Mouse (Mus musculus): ENCODE results near the gene Sox2. TPM values are rescaled to one million over a fixed set of nuclear protein-coding genes. Genes with fewer than 3 reads are reported as not detected.

Sox2 gene
- total and polyA plus RNA-seq, 3 experiments, result not detected

- Histone ChIP-seq H3K36me3 (ENCODE audit: control insufficient read depth in 1 of 2, insufficient read depth in 2 of 2, low read length in 2 of 2) (no peaks in the 10 kb centered on the region), H3K27ac (ENCODE audit: control insufficient read depth, low read depth, low read length) (no peak overlapping the region), H3K79me2 (ENCODE audit: control insufficient read depth, insufficient read depth, low read length, poor library complexity) (no peaks in the 10 kb centered on the region), H3K27me3 (ENCODE audit: control insufficient read depth in 1 of 2, insufficient read depth in 2 of 2, low read length in 2 of 2) (no peaks in the 10 kb centered on the region), H3K9me3 (replicated peaks; ENCODE audit: insufficient read depth, low read length) (no peaks in the 10 kb centered on the region), H3K4me1 (ENCODE audit: control insufficient read depth in 1 of 2, insufficient read depth in 2 of 2, low read length in 2 of 2) (no peaks in the 10 kb centered on the region), H3K9ac (ENCODE audit: control insufficient read depth, low read depth, low read length, poor library complexity, severe bottlenecking) (no peak overlapping the region), H3K4me3 (ENCODE audit: control insufficient read depth in 1 of 2, insufficient read depth in 1 of 2, low read depth in 2 of 2, low read length in 2 of 2) (no peak overlapping the region)
- TF ChIP-seq MXI1 (IDR thresholded peaks at IDR 0.05; ENCODE audit: low read depth, low read length), result no peak
- no peak for TF ChIP-seq MEF2A (IDR thresholded peaks at IDR 0.05; ENCODE audit: extremely low read depth, insufficient replicate concordance, low read depth, low read length, poor library complexity, severe bottlenecking)
- no peak for TF ChIP-seq BHLHE40 (IDR thresholded peaks at IDR 0.05; ENCODE audit: borderline replicate concordance, low read depth, low read length)
- no peak for TF ChIP-seq POLR2AphosphoS5 (IDR thresholded peaks at IDR 0.05; ENCODE audit: borderline replicate concordance, low read depth, low read length)
- TF ChIP-seq GATA1 (IDR thresholded peaks at IDR 0.05; ENCODE audit: low read depth, low read length), result no peak
- TF ChIP-seq JUND (IDR thresholded peaks at IDR 0.05; ENCODE audit: low read depth, low read length), result no peak
- no peak for TF ChIP-seq E2F4 (IDR thresholded peaks at IDR 0.05; ENCODE audit: borderline replicate concordance, low read depth, low read length)
- TF ChIP-seq MAX (IDR thresholded peaks at IDR 0.05; ENCODE audit: low read length), result no peak
- TF ChIP-seq SIN3A (IDR thresholded peaks at IDR 0.05; ENCODE audit: low read length), result no peak
- no peak for TF ChIP-seq MAFK (IDR thresholded peaks at IDR 0.05; ENCODE audit: borderline replicate concordance, low read depth, low read length)
- TF ChIP-seq HCFC1 (IDR thresholded peaks at IDR 0.05; ENCODE audit: low read depth, low read length), result no peak
- no peak for TF ChIP-seq ZKSCAN1 (IDR thresholded peaks at IDR 0.05; ENCODE audit: low read depth, low read length)
- no peak for TF ChIP-seq CHD2 (IDR thresholded peaks at IDR 0.05; ENCODE audit: low read length)
- TF ChIP-seq KAT2A (conservative IDR thresholded peaks at IDR 0.05; ENCODE audit: low read depth, low read length), result no peak
- TF ChIP-seq TAL1 (IDR thresholded peaks at IDR 0.05; ENCODE audit: low read length), result no peak
- DNase-seq (ENCODE audit: low read depth, low spot score), result no peak
Measured at GRCm38 (mm10) chr3:34636958-34637357, 13.2 kb upstream of the Sox2 start.

- H3K9ac ChIP-seq (ENCODE audit: control insufficient read depth, low read depth, low read length, poor library complexity, severe bottlenecking), result no peak overlapping the region
- TF ChIP-seq JUND (IDR thresholded peaks at IDR 0.05; ENCODE audit: low read depth, low read length) (no peak), MAZ (IDR thresholded peaks at IDR 0.05; ENCODE audit: low read depth, low read length) (no peak), BHLHE40 (IDR thresholded peaks at IDR 0.05; ENCODE audit: borderline replicate concordance, low read depth, low read length) (no peak), NELFE (IDR thresholded peaks at IDR 0.05; ENCODE audit: low read depth, low read length) (no peak), UBTF (IDR thresholded peaks at IDR 0.05; ENCODE audit: borderline replicate concordance, insufficient read depth, low read depth, low read length) (no peak), EP300 (IDR thresholded peaks at IDR 0.05; ENCODE audit: low read depth in 1 of 2, low read length in 2 of 2) (no peak), USF1 (IDR thresholded peaks at IDR 0.05; ENCODE audit: low read depth, low read length) (no peak), MAX (IDR thresholded peaks at IDR 0.05; ENCODE audit: low read length) (no peak), CHD2 (IDR thresholded peaks at IDR 0.05; ENCODE audit: low read length) (no peak), POLR2AphosphoS2 (IDR thresholded peaks at IDR 0.05; ENCODE audit: low read length) (no peak)
- no peaks in the 10 kb centered on the region for H3K4me1 ChIP-seq (ENCODE audit: control insufficient read depth in 1 of 2, insufficient read depth in 2 of 2, low read length in 2 of 2)
- H3K4me3 ChIP-seq (ENCODE audit: control insufficient read depth in 1 of 2, insufficient read depth in 1 of 2, low read depth in 2 of 2, low read length in 2 of 2), result no peak overlapping the region
- H3K9me3 ChIP-seq (replicated peaks; ENCODE audit: insufficient read depth, low read length), result no peaks in the 10 kb centered on the region
- H3K27ac ChIP-seq (ENCODE audit: control insufficient read depth, low read depth, low read length), result no peak overlapping the region
- no peak for DNase-seq (ENCODE audit: low read depth, low spot score)
- no peaks in the 10 kb centered on the region for H3K36me3 ChIP-seq (ENCODE audit: control insufficient read depth in 1 of 2, insufficient read depth in 2 of 2, low read length in 2 of 2)
- H3K79me2 ChIP-seq (ENCODE audit: control insufficient read depth, insufficient read depth, low read length, poor library complexity), result no peaks in the 10 kb centered on the region
- no peaks in the 10 kb centered on the region for H3K27me3 ChIP-seq (ENCODE audit: control insufficient read depth in 1 of 2, insufficient read depth in 2 of 2, low read length in 2 of 2)
Measured at GRCm38 (mm10) chr3:34637481-34637880, 12.7 kb upstream of the Sox2 start.

All from MEL (cell line).